Mouse (Mus musculus): ENCODE measurements around the gene Slc5a10. TPM values are rescaled to one million over a fixed set of nuclear protein-coding genes. Genes with fewer than 3 reads are reported as not detected.

Slc5a10 gene
- total RNA-seq, 2 experiments from 2014 or later: 0.22 to 0.23 TPM

GRCm38 (mm10) chr11:61673686-61674085, 46.9 kb downstream of the Slc5a10 start:
- no peak for DNase-seq (ENCODE audit: low spot score in 2 of 2)
- intact Hi-C loops (cut with DNase I): no loop called here

- intact Hi-C loops (cut with DNase I): no loop called here
- DNase-seq (ENCODE audit: low spot score in 2 of 2): no peak
Observed at GRCm38 (mm10) chr11:61671781-61672383, 48.7 kb downstream of the Slc5a10 start.

GRCm38 (mm10) chr11:61669492-61670490, 50.8 kb downstream of the Slc5a10 start:
- intact Hi-C loops (cut with DNase I): no loop called here
- no peak for DNase-seq (ENCODE audit: low spot score in 2 of 2)

GRCm38 (mm10) chr11:61667782-61668181, 52.8 kb downstream of the Slc5a10 start:
- no peak for DNase-seq (ENCODE audit: low spot score in 2 of 2)
- intact Hi-C loops (cut with DNase I): no loop called here

GRCm38 (mm10) chr11:61667248-61667647, 53.4 kb downstream of the Slc5a10 start:
- intact Hi-C loops (cut with DNase I): no loop called here
- DNase-seq (ENCODE audit: low spot score in 2 of 2): no peak

- intact Hi-C loops (cut with DNase I): loop anchor here (1.0 kb wide), 1 partner anchor 48 kb away; no protein-coding TSS in a partner anchor
Observed at GRCm38 (mm10) chr11:61665991-61666799, 54.4 kb downstream of the Slc5a10 start.

GRCm38 (mm10) chr11:61665401-61665800, 55.2 kb downstream of the Slc5a10 start:
- DNase-seq (ENCODE audit: low spot score in 2 of 2): no peak
- intact Hi-C loops (cut with DNase I): no loop called here

More at GRCm38 (mm10) chr11:61665991-61666799, 54.4 kb downstream of the Slc5a10 start:
- DNase-seq (ENCODE audit: low spot score in 2 of 2): peak; percentile 53 to 56

GRCm38 (mm10) chr11:61662189-61662588, 58.4 kb downstream of the Slc5a10 start:
- DNase-seq (ENCODE audit: low spot score in 2 of 2): no peak

GRCm38 (mm10) chr11:61660806-61661392, 59.7 kb downstream of the Slc5a10 start:
- intact Hi-C loops (cut with DNase I): no loop called here
- DNase-seq (ENCODE audit: low spot score in 2 of 2): no peak

More at GRCm38 (mm10) chr11:61662189-61662588, 58.4 kb downstream of the Slc5a10 start:
- intact Hi-C loops (cut with DNase I): no loop called here

GRCm38 (mm10) chr11:61660001-61660400, 60.6 kb downstream of the Slc5a10 start:
- no peak for DNase-seq (ENCODE audit: low spot score in 2 of 2)
- intact Hi-C loops (cut with DNase I): no loop called here

- intact Hi-C loops (cut with DNase I): no loop called here
- no peak for DNase-seq (ENCODE audit: low spot score in 2 of 2)
Observed at GRCm38 (mm10) chr11:61659011-61659858, 61.4 kb downstream of the Slc5a10 start.

- intact Hi-C loops (cut with DNase I): no loop called here
Observed at GRCm38 (mm10) chr11:61658360-61658922, 62.2 kb downstream of the Slc5a10 start.

GRCm38 (mm10) chr11:61657432-61657831, 63.2 kb downstream of the Slc5a10 start:
- intact Hi-C loops (cut with DNase I): no loop called here
- DNase-seq (ENCODE audit: low spot score in 2 of 2): no peak

More at GRCm38 (mm10) chr11:61658360-61658922, 62.2 kb downstream of the Slc5a10 start:
- no peak for DNase-seq (ENCODE audit: low spot score in 2 of 2)

- intact Hi-C loops (cut with DNase I): no loop called here
- no peak for DNase-seq (ENCODE audit: low spot score in 2 of 2)
Observed at GRCm38 (mm10) chr11:61656148-61656850, 64.3 kb downstream of the Slc5a10 start.

GRCm38 (mm10) chr11:61655649-61656048, 65.0 kb downstream of the Slc5a10 start:
- no peak for DNase-seq (ENCODE audit: low spot score in 2 of 2)
- intact Hi-C loops (cut with DNase I): no loop called here

GRCm38 (mm10) chr11:61654786-61655311, 65.8 kb downstream of the Slc5a10 start:
- no peak for DNase-seq (ENCODE audit: low spot score in 2 of 2)
- intact Hi-C loops (cut with DNase I): no loop called here

- intact Hi-C loops (cut with DNase I): no loop called here
- DNase-seq (ENCODE audit: low spot score in 2 of 2): no peak
Observed at GRCm38 (mm10) chr11:61653568-61653967, 67.1 kb downstream of the Slc5a10 start.

Measured in left cerebral cortex, postnatal 36 days (tissue).